Mouse (Mus musculus) CD4-positive, CD25-positive, alpha-beta regulatory T cell, adult 4 months (primary cell): ENCODE measurements around the gene Nrxn1. TPM values are rescaled to one million over a fixed set of nuclear protein-coding genes. Genes with fewer than 3 reads are reported as not detected.

ENCODE experiments used
- ATAC-seq: one replicate; pipeline ENCODE4 v1.8.0; 2017
- polyA plus RNA-seq, 2 experiments: library from polyadenylated mRNA; unstranded; fragments of 100-300 nt; shearing (Covaris generic); gene quantifications; one replicate each; pipeline ENCODE4 v1.2.1; 2017

Nrxn1 gene
- polyA plus RNA-seq, 2 experiments from 2014 or later, result 0.34 TPM; not detected in 1

- ATAC-seq, result no peak
Observed at GRCm38 (mm10) chr17:90809197-90810163, 283.4 kb downstream of the Nrxn1 start.

GRCm38 (mm10) chr17:90808256-90808655 is 284.6 kb downstream of the Nrxn1 start:
- no peak for ATAC-seq

- ATAC-seq, result no peak
Observed at GRCm38 (mm10) chr17:90807199-90807598, 285.7 kb downstream of the Nrxn1 start.

- ATAC-seq, result no peak
Observed at GRCm38 (mm10) chr17:90798689-90799088, 294.2 kb downstream of the Nrxn1 start.

GRCm38 (mm10) chr17:90797659-90798288 is 295.1 kb downstream of the Nrxn1 start:
- ATAC-seq, result no peak

GRCm38 (mm10) chr17:90796974-90797373 is 295.9 kb downstream of the Nrxn1 start:
- no peak for ATAC-seq

- ATAC-seq, result no peak
Observed at GRCm38 (mm10) chr17:90788491-90789127, 304.3 kb downstream of the Nrxn1 start.

- ATAC-seq, result no peak
Observed at GRCm38 (mm10) chr17:90788040-90788439, 304.8 kb downstream of the Nrxn1 start.

- ATAC-seq, result no peak
Observed at GRCm38 (mm10) chr17:90787121-90787788, 305.6 kb downstream of the Nrxn1 start.

- no peak for ATAC-seq
Observed at GRCm38 (mm10) chr17:90780481-90780880, 312.4 kb downstream of the Nrxn1 start.

- ATAC-seq, result no peak
Observed at GRCm38 (mm10) chr17:90775397-90775796, 317.5 kb downstream of the Nrxn1 start.

GRCm38 (mm10) chr17:90773233-90773632 is 319.6 kb downstream of the Nrxn1 start:
- ATAC-seq, result no peak

- no peak for ATAC-seq
Observed at GRCm38 (mm10) chr17:90768216-90768615, 324.7 kb downstream of the Nrxn1 start.

GRCm38 (mm10) chr17:90727124-90727523 is 365.7 kb downstream of the Nrxn1 start:
- no peak for ATAC-seq

- no peak for ATAC-seq
Observed at GRCm38 (mm10) chr17:90704773-90705172, 388.1 kb downstream of the Nrxn1 start.

GRCm38 (mm10) chr17:90702626-90703025 is 390.2 kb downstream of the Nrxn1 start:
- no peak for ATAC-seq

GRCm38 (mm10) chr17:90696071-90696800 is 396.6 kb downstream of the Nrxn1 start:
- ATAC-seq, result no peak

- no peak for ATAC-seq
Observed at GRCm38 (mm10) chr17:90695086-90695584, 397.7 kb downstream of the Nrxn1 start.

- no peak for ATAC-seq
Observed at GRCm38 (mm10) chr17:90684172-90684571, 408.7 kb downstream of the Nrxn1 start.

- ATAC-seq, result no peak
Observed at GRCm38 (mm10) chr17:90681019-90681418, 411.9 kb downstream of the Nrxn1 start.

- ATAC-seq, result no peak
Observed at GRCm38 (mm10) chr17:90676676-90677075, 416.2 kb downstream of the Nrxn1 start.

GRCm38 (mm10) chr17:90662318-90662717 is 430.6 kb downstream of the Nrxn1 start:
- ATAC-seq, result no peak
